Mouse (Mus musculus): ENCODE measurements around the gene Ifrd2. TPM values are rescaled to one million over a fixed set of nuclear protein-coding genes. Genes with fewer than 3 reads are reported as not detected.

Ifrd2 gene
- total RNA-seq, 2 experiments from 2014 or later = 10.5 to 10.9 TPM

DNA sequence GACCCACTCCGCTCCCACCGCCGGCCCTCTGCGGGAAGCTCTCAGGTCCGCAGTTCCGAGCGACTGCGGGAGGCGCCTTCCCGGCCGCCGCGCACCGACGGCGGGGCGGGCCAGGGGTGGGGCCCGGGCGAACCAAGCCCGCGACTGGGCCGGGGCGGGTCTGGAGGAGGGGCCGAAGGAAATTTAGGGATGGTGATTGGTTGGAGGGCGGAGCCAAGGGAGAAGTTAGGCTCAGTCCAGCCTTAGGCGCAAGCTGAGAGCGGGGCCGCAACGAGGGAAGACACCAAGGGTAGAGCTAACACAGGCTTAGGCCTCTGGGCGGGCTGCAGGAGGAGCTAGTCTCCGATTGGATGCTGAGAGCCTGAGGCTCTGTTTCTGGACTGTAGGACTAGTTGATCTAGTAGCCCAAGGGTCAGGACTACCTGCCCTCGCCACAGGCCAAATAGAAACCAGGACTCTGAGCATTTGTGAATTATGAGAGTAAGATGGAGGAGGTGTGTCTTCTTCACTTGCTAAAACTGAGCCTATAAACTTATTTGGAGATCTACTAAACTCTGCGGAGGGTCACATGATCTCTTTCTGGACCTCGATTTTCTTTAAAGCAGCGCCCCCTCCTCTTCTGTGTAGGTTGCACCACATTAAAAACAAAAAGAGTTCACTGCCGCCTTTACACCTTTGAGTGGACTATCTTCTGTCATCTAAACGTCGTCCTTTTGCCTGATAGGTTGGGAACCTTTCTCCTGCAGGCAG is 48.0 kb downstream of the Ifrd2 start, which contains the start of gene Gnai2:
Gnai2 (minus strand) TSS at position 89 of the 750 bp plus-strand sequence.
- Histone ChIP-seq H3K4me3 (peak within 1 kb of the TSS; percentile 84), H3K27ac (peak within 1 kb of the TSS; percentile 87)
- peak; percentile 91 to 92 for DNase-seq (ENCODE audit: extremely low spot score in 1 of 2, low spot score in 2 of 2)
- no peak; the same call in 1 of the 2 replicates for TF ChIP-seq CTCF (IDR thresholded peaks at IDR 0.05)
- intact Hi-C loops (cut with DNase I) = no loop called here

DNA sequence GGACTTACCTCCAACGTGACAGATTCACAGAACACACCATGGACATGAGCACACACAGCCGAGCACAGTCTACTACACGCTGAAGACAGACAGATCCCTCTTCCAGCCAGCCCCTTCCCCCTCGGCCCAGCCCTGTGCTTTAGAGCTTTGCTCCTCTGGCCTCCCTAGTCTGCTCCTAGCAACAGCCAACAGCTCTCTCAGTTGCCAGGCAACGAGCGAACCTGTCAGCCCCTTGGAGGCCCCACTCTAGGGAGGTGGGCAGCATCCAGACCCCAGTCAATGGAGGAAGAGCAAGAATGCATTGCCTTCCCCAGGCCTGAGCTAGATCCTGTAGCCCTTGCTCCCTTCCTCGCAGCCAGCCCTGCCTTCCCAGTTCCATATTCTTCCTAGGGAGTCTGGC is 49.6 kb downstream of the Ifrd2 start:
- Histone ChIP-seq H3K27ac (no peak overlapping the region), H3K4me3 (no peak overlapping the region)
- intact Hi-C loops (cut with DNase I) = no loop called here
- no peak for DNase-seq (ENCODE audit: extremely low spot score in 1 of 2, low spot score in 2 of 2)
- no peak for TF ChIP-seq CTCF (IDR thresholded peaks at IDR 0.05)

DNA sequence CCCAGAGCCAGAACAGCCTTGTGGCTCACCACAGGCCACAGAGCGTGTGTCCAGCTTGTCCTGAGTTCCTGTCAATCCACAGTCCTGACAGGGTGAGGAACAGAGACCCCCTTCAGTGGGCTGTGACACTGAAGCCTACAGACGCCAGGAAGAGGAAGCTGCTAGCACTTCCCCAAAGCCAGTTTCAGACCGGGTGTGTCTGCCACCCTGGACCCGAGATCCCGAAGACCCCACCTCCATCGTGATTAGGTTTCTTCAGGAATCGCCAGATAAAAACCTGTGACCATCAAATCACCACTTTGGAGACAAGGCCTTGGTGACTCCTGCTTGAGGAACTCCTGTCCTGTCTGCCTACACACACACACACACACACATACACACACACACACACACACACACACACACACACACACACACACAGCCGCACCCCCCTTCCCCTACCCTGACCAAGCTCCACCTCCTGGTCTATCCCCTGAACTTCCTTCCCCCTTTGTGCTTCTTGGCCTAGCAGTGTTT is 52.9 kb downstream of the Ifrd2 start:
- DNase-seq (ENCODE audit: extremely low spot score in 1 of 2, low spot score in 2 of 2) = no peak
- no peak overlapping the region for H3K27ac ChIP-seq
- intact Hi-C loops (cut with DNase I) = no loop called here
- H3K4me3 ChIP-seq = no peak overlapping the region
- TF ChIP-seq CTCF (IDR thresholded peaks at IDR 0.05) = no peak

DNA sequence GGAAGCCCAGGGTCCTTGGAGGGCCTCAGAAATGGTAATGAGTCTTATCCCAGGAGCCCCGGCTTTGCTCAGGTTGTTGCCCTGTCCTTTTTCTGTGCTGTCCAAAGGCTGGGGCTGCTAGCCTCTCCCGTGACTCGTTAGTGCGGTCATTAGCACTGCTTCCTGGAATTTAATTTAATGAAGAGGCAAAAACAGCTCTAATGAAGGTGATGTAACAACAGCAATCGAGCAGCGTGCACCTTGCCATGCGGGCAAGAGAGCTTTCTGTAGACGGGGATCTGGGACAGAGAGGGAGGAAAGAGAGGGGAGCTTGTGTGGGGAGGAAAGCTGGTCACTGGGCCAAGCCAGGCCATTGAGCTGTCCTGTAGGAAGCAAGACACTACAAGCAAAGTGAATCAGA is 54.2 kb downstream of the Ifrd2 start:
- Histone ChIP-seq H3K27ac (no peak overlapping the region), H3K4me3 (no peak overlapping the region)
- DNase-seq (ENCODE audit: extremely low spot score in 1 of 2, low spot score in 2 of 2) = no peak
- intact Hi-C loops (cut with DNase I) = no loop called here
- TF ChIP-seq CTCF (IDR thresholded peaks at IDR 0.05) = no peak

Other genes starting within 250 kb of the Ifrd2 start
- gene Hemk1, start 249.3 kb upstream of the Ifrd2 start, total RNA-seq (2021) = 10 to 100 TPM; 18.6 to 21.5 TPM
- 1 to 10 TPM; 4.3 to 4.4 TPM for gene 6430571L13Rik, start 247.0 kb upstream of the Ifrd2 start, total RNA-seq (2021)
- gene Cacna2d2, start 188.0 kb upstream of the Ifrd2 start, total RNA-seq (2021) = 10 to 100 TPM; 24.1 to 34.7 TPM
- gene Tmem115, start 53.7 kb upstream of the Ifrd2 start, total RNA-seq (2021) = 10 to 100 TPM; 35.3 to 35.6 TPM
- 10 to 100 TPM; 14.7 to 16.7 TPM for gene Cyb561d2, start 45.4 kb upstream of the Ifrd2 start, total RNA-seq (2021)
- gene Nprl2, start 45.4 kb upstream of the Ifrd2 start, total RNA-seq (2021) = 10 to 100 TPM; 39.7 to 48.3 TPM
- 1 to 10 TPM; 3.8 to 4.7 TPM for gene Zmynd10, start 40.3 kb upstream of the Ifrd2 start, total RNA-seq (2021)
- 10 to 100 TPM; 19.7 to 20.5 TPM for gene Rassf1, start 36.1 kb upstream of the Ifrd2 start, total RNA-seq (2021)
- gene Tusc2, start 24.4 kb upstream of the Ifrd2 start, total RNA-seq (2021) = 10 to 100 TPM; 91.0 to 99.1 TPM
- 10 to 100 TPM; 14.9 TPM for gene Hyal2, start 19.7 kb upstream of the Ifrd2 start, total RNA-seq (2021)
- 1 to 10 TPM; 6.0 to 8.5 TPM for gene Hyal1, start 10.7 kb upstream of the Ifrd2 start, total RNA-seq (2021)
- gene Naa80, start 8.8 kb upstream of the Ifrd2 start, total RNA-seq (2021) = 10 to 100 TPM; 11.3 to 12.6 TPM
- gene Hyal3, start 6.8 kb upstream of the Ifrd2 start, total RNA-seq (2021) = 1 to 10 TPM in 1 of 2 experiments, under 1 TPM in 1; 0.97 to 1.2 TPM
- gene Sema3b, start 21.6 kb downstream of the Ifrd2 start, total RNA-seq (2021) = 1 to 10 TPM; 3.3 to 4.1 TPM
- 100 to 1,000 TPM; 201 to 213 TPM for gene Gnai2, start 47.7 kb downstream of the Ifrd2 start, total RNA-seq (2021)
- 10 to 100 TPM; 74.7 to 76.2 TPM for gene Slc38a3, start 81.9 kb downstream of the Ifrd2 start, total RNA-seq (2021)
- gene Gnat1, start 92.1 kb downstream of the Ifrd2 start, total RNA-seq (2021) = under 1 TPM in 1 of 2 experiments, not detected in 1; 0.18 TPM
- gene Sema3f, start 122.8 kb downstream of the Ifrd2 start, total RNA-seq (2021) = 10 to 100 TPM; 17.3 to 17.7 TPM
- gene Rbm5, start 183.4 kb downstream of the Ifrd2 start, total RNA-seq (2021) = 100 to 1,000 TPM; 146 to 147 TPM